Mouse (Mus musculus) midbrain, postnatal 0 days (tissue): Measurements from ENCODE around the gene Sptan1. TPM values are rescaled to one million over a fixed set of nuclear protein-coding genes. Genes with fewer than 3 reads are reported as not detected.

Source experiments
- ATAC-seq: fragments of 200-750 bp; cut with Nextera tagmentation; 2 replicates; pipeline ENCODE4 v1.8.0; 2017; ENCODE audit warnings: moderate number of reproducible peaks, mild to moderate bottlenecking, moderate TSS enrichment, moderate library complexity; ENCODE audit not compliant: low FRiP score
- DNase-seq: peaks from one replicate; pipeline ENCODE4 v3.0.0-alpha.2; 2015; ENCODE audit warnings: low spot score
- H3K27ac ChIP-seq: fragments of 300-500 bp; sonication (generic); 2 replicates; pipeline ENCODE4 v1.5.1; 2014; ENCODE audit warnings: low read depth, mild to moderate bottlenecking, low read length, mixed read lengths
- H3K27me3 ChIP-seq: fragments of 300-500 bp; sonication (generic); 2 replicates; pipeline ENCODE4 v1.6.1; 2014; ENCODE audit warnings: low read length, control low read depth, mixed read lengths; ENCODE audit not compliant: insufficient read depth
- H3K36me3 ChIP-seq: fragments of 300-500 bp; sonication (generic); 2 replicates; pipeline ENCODE4 v1.6.1; 2014; ENCODE audit warnings: low read length, control low read depth, mixed read lengths; ENCODE audit not compliant: insufficient read depth
- H3K4me1 ChIP-seq: fragments of 300-500 bp; sonication (generic); 2 replicates; pipeline ENCODE4 v1.6.1; 2014; ENCODE audit warnings: mild to moderate bottlenecking, control low read depth, antibody characterized with exemption, low read length, mixed read lengths; ENCODE audit not compliant: insufficient read depth
- H3K4me2 ChIP-seq: fragments of 300-500 bp; sonication (generic); 2 replicates; pipeline ENCODE4 v1.6.1; 2014; ENCODE audit warnings: low read depth, mild to moderate bottlenecking, low read length, mixed read lengths; ENCODE audit not compliant: poor library complexity, severe bottlenecking
- H3K4me3 ChIP-seq: fragments of 300-500 bp; sonication (generic); 2 replicates; pipeline ENCODE4 v1.5.1; 2014; ENCODE audit warnings: low read depth, mild to moderate bottlenecking, low read length, moderate library complexity
- H3K9ac ChIP-seq: fragments of 300-500 bp; sonication (generic); replicated peaks from 2 replicates; pipeline ENCODE4 v1.6.1; 2014; ENCODE audit warnings: mild to moderate bottlenecking, low read length, moderate library complexity, mixed read lengths; ENCODE audit not compliant: poor library complexity, severe bottlenecking
- H3K9me3 ChIP-seq: fragments of 300-500 bp; sonication (generic); 2 replicates; pipeline ENCODE4 v1.6.1; 2016; ENCODE audit warnings: low read length, control low read depth
- CTCF ChIP-seq: IDR thresholded peaks from 2 replicates; pipeline ENCODE4 v1.5.1; 2016; ENCODE audit warnings: antibody characterized with exemption, mild to moderate bottlenecking
- WGBS: fragments of 180-500 bp; shearing (Covaris S2); extraction: QIAGEN DNeasy Blood & Tissue Kit; methylation state at CpG from one replicate; pipeline ENCODE4 v1.1.7; 2014; 5-methylcytosine and 5-hydroxymethylcytosine counted together
- polyA plus RNA-seq: library from polyadenylated mRNA; unstranded; fragments of >200 nt; fragmentation: Nextera tagmentation; extraction: Ambion mirVana; gene quantifications from 2 replicates; pipeline ENCODE4 v1.2.1, GENCODE M21; 2015
- total RNA-seq: library from RNA; depleted of rRNA; stranded (reverse); fragments of >200 nt; gene quantifications from 2 replicates; pipeline ENCODE4 v1.2.3, GENCODE M21; 2014

Gene Sptan1
- total and polyA plus RNA-seq, 2 experiments from 2014 or later: 193 to 796 TPM

DNA sequence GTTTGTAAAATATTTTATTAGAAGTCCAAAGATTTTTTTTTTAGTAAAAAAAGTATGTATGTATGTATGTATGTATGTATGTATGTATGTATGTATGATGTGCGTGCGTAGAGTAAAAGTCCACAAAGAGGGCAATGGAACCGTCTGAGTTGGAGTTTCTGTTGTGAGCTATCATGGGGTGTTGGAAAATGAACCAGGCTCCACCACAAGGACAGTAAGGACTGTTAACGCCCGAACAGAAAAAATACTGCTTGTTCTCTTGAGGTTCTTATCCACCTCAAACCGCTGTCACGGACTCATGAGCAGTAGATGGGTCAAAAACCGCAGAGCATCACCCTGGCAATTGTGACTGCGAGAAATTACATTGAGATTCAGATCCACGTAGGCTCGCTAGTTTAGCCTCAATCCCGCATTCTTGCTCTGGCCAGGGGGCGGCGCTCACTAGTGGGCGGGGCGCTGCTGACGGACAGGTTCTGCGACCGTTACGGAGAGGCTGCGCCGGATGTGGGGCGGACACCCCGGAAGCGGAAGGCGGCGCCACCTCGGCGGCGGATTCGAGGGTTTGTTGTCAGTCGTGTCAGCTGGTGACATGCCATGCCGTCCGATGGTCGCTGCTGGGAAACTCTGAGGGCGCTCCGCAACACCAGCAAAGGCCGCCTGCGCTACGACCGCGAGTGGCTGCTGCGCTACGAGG, 30.3 kb upstream of the Sptan1 start, which contains the start of gene Gle1:
Gle1 (plus strand) TSS at position 521 of the 694 bp plus-strand sequence.
- WGBS: 3% methylated on average over 42 of the region's 44 CpGs
- H3K27me3 ChIP-seq: no peaks in the 10 kb centered on the region
- H3K4me1 ChIP-seq: no peaks in the 10 kb centered on the region
- peak within 1 kb of the TSS; percentile 85 for H3K27ac ChIP-seq
- DNase-seq (peak; percentile 96), ATAC-seq (peak; percentile 96)
- H3K4me2 ChIP-seq: peak within 1 kb of the TSS; percentile 63
- peak within 1 kb of the TSS; percentile 86 for H3K4me3 ChIP-seq
- H3K9ac ChIP-seq: peak within 1 kb of the TSS; percentile 52
- peaks cover 27% of the 10 kb centered on the region for H3K36me3 ChIP-seq
- peak; percentile 83 for TF ChIP-seq CTCF
- H3K9me3 ChIP-seq: no peaks in the 10 kb centered on the region

DNA sequence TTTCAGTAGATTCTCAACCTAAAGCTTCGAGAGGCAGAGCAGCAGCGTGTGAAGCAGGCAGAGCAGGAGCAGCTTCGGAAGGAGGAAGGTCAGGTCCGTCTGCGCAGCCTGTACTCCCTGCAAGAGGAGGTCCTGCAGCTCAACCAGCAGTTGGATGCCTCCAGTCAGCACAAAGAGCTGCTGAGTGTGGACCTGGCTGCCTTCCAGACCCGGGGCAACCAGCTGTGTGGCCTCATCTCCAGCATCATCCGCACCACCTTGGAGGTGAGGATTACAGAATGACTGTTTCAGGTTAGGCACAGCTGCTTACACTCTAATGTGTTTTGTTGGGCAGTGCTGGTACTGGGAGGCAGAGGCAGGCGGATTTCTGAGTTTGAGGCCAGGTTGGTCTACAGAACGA, 25.3 kb upstream of the Sptan1 start:
- Histone ChIP-seq H3K27me3 (no peaks in the 10 kb centered on the region), H3K27ac (no peak overlapping the region), H3K4me2 (no peak overlapping the region), H3K4me1 (no peaks in the 10 kb centered on the region), H3K9ac (no peak overlapping the region), H3K9me3 (no peaks in the 10 kb centered on the region), H3K36me3 (peaks cover 43% of the 10 kb centered on the region), H3K4me3 (no peak overlapping the region)
- ATAC-seq (no peak), DNase-seq (no peak)
- 96% methylated on average over 9 of the region's 9 CpGs for WGBS
- TF ChIP-seq CTCF: no peak

DNA sequence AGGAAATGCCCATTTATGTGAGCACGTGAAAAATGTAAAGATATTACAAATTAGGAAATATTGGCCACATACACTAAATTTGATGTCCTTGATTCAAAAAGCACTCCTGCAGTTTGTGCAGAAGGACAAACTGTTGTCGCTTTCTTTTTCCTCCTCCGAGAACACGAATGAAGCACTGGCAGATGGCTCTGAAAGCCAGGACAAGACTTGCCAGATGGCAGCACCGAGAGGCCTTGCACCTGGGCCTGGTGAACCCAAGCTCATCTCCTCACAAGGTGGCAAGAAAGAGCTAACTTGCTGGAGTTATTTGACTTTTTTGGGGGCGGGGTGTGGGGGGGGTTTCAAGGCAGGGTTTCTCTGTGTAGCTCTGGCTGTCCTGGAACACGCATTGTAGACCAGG, 24.5 kb upstream of the Sptan1 start:
- Histone ChIP-seq H3K4me2 (no peak overlapping the region), H3K9ac (no peak overlapping the region), H3K27me3 (no peaks in the 10 kb centered on the region), H3K36me3 (peaks cover 50% of the 10 kb centered on the region), H3K4me3 (no peak overlapping the region), H3K4me1 (no peaks in the 10 kb centered on the region), H3K27ac (no peak overlapping the region), H3K9me3 (no peaks in the 10 kb centered on the region)
- no peak for DNase-seq
- ATAC-seq: no peak
- TF ChIP-seq CTCF: no peak
- WGBS: 91% methylated on average over 7 of the region's 7 CpGs

DNA sequence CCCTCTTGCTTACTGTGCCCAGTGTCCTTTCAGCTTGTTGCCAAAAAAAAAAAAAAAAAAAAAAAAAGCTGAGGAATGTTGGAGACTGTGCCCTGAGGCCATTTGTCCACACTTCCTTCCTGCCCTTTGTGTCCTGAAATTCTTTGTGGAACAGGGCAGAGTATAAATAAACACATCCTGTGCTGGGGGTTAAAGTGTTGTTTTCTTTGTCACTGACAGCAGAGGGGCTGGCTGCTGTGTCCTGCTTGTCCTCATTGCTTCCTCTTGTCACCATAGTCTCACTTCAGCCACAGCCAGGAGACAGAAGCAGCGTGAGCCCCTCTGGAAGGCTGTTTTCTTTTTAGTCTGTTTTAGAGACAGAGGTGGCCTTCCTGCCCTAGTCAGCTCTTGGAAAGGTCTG, 20.6 kb upstream of the Sptan1 start:
- Histone ChIP-seq H3K27ac (peak overlapping the region; percentile 6; the same call in 1 of the 2 replicates), H3K4me1 (no peaks in the 10 kb centered on the region), H3K9ac (no peak overlapping the region), H3K4me3 (no peak overlapping the region), H3K4me2 (no peak overlapping the region), H3K9me3 (no peaks in the 10 kb centered on the region), H3K36me3 (peaks cover 57% of the 10 kb centered on the region), H3K27me3 (no peaks in the 10 kb centered on the region)
- 78% methylated on average over 1 of the region's 1 CpGs for WGBS
- no peak for ATAC-seq
- DNase-seq: no peak
- no peak for TF ChIP-seq CTCF

DNA sequence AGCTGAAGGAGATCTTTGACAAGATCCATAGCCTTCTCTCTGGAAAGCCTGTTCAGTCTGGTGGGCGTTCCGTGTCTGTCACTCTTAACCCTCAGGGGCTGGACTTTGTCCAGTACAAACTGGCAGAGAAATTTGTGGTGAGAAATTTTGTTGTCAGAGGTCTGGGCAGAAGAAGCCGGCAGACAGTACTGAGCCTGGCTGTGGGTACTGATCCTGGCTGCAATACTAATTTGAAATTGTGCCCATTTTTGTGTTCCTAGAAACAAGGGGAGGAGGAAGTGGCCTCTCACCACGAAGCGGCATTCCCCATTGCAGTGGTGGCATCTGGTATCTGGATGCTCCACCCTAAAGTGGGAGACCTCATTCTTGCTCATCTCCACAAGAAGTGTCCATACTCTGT, 16.5 kb upstream of the Sptan1 start:
- H3K9me3 ChIP-seq: no peaks in the 10 kb centered on the region
- no peaks in the 10 kb centered on the region for H3K27me3 ChIP-seq
- H3K4me1 ChIP-seq: no peaks in the 10 kb centered on the region
- H3K4me2 ChIP-seq: no peak overlapping the region
- 94% methylated on average over 5 of the region's 5 CpGs for WGBS
- H3K9ac ChIP-seq: no peak overlapping the region
- no peak overlapping the region for H3K4me3 ChIP-seq
- H3K36me3 ChIP-seq: peaks cover 63% of the 10 kb centered on the region
- no peak for TF ChIP-seq CTCF
- DNase-seq (no peak), ATAC-seq (no peak)
- no peak overlapping the region for H3K27ac ChIP-seq

DNA sequence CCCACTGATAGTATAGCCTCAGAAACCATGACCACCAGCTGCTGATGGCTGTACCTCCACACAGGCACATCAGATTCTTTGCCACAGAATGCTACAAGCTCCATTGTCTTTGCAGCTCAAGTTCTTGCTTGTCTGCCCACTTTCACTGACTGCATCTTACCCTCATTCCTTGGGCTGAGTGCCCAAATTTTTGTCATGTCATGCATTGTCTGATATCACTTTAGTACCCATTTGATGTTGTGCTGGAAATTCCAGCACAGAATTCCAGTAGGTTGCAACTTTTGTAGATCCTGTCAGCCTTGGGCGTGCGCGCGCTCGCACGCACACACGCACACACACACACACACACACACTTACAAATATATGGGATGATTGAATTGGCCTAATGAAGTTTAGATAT, 4.1 kb upstream of the Sptan1 start:
- Histone ChIP-seq H3K36me3 (peaks cover 27% of the 10 kb centered on the region), H3K27me3 (no peaks in the 10 kb centered on the region), H3K4me3 (no peak overlapping the region), H3K9ac (no peak overlapping the region), H3K4me2 (no peak overlapping the region), H3K9me3 (no peaks in the 10 kb centered on the region), H3K4me1 (0 out of 2 replicates have a peak, but pooled peaks cover 5% of the 10 kb centered on the region), H3K27ac (no peak overlapping the region)
- no peak for ATAC-seq
- TF ChIP-seq CTCF: no peak
- no peak for DNase-seq
- 97% methylated on average over 7 of the region's 7 CpGs for WGBS
